Mouse (Mus musculus): ENCODE results near the gene Ppp1r21. TPM values are rescaled to one million over a fixed set of nuclear protein-coding genes. Genes with fewer than 3 reads are reported as not detected.

Ppp1r21 gene
- polyA plus RNA-seq, 1 experiment from 2014 or later = 23.8 TPM

- 29% methylated on average over 6 of the region's 6 CpGs for WGBS
- Histone ChIP-seq H3K27me3 (ENCODE audit: control insufficient read depth, insufficient read depth, low read length) (no peaks in the 10 kb centered on the region), H3K27ac (ENCODE audit: low read depth, low read length) (no peak overlapping the region), H3K4me2 (ENCODE audit: low read depth, low read length, severe bottlenecking) (no peak overlapping the region), H3K36me3 (ENCODE audit: control insufficient read depth, insufficient read depth, low read length) (no peaks in the 10 kb centered on the region), H3K9ac (ENCODE audit: low read length) (no peak overlapping the region), H3K4me3 (ENCODE audit: low read depth, low read length) (no peak overlapping the region), H3K4me1 (replicated peaks; ENCODE audit: control insufficient read depth, insufficient read depth, low read length) (peaks cover 2% of the 10 kb centered on the region; the same call in 1 of the 2 replicates), H3K9me3 (ENCODE audit: control insufficient read depth, low read length) (no peaks in the 10 kb centered on the region)
- peak; percentile 18; the same call in 1 of the 2 replicates for ATAC-seq (replicated peaks; ENCODE audit: low FRiP score)
- no peak for DNase-seq (ENCODE audit: low spot score)
Measured at GRCm38 (mm10) chr17:88552556-88552955, 22.6 kb downstream of the Ppp1r21 start.

GRCm38 (mm10) chr17:88553001-88553449 lies 23.1 kb downstream of the Ppp1r21 start:
- Histone ChIP-seq H3K36me3 (ENCODE audit: control insufficient read depth, insufficient read depth, low read length) (no peaks in the 10 kb centered on the region), H3K27me3 (ENCODE audit: control insufficient read depth, insufficient read depth, low read length) (no peaks in the 10 kb centered on the region), H3K4me1 (replicated peaks; ENCODE audit: control insufficient read depth, insufficient read depth, low read length) (peaks cover 2% of the 10 kb centered on the region; the same call in 1 of the 2 replicates), H3K4me3 (ENCODE audit: low read depth, low read length) (no peak overlapping the region), H3K9me3 (ENCODE audit: control insufficient read depth, low read length) (no peaks in the 10 kb centered on the region), H3K4me2 (ENCODE audit: low read depth, low read length, severe bottlenecking) (no peak overlapping the region), H3K9ac (ENCODE audit: low read length) (no peak overlapping the region), H3K27ac (ENCODE audit: low read depth, low read length) (no peak overlapping the region)
- WGBS = 53% methylated on average over 8 of the region's 8 CpGs
- ATAC-seq (replicated peaks; ENCODE audit: low FRiP score) (peak; percentile 23; the same call in 1 of the 2 replicates), DNase-seq (ENCODE audit: low spot score) (no peak)

DNA sequence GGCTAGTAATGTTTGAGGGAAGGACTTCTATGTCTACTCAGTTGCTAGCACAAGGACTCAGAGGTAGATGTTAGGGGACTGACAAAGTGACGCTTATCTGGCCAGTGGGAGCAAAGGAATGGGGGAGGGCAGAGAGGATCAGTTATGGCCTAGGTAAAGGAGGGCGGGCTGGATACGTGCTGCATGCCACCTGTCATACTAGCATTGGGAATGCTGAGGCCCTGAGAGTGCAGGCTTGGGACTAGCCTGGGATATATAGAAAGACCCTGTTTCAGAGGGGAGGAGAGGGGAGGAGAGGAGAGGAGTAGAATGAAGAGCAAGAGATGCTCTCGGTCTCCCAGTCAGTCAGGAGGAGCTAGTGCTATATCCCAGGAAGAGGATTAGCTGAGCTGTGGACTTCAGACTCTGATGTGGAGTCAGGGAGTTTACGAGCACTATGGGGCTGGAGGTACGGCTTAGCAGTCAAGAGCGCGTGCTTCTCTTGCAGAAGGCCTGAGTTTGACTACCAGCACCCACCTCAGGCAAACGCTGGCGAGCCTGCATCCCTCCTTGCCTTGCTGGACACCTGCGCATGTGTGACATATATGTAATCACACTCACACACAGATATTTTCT lies 23.7 kb downstream of the Ppp1r21 start:
- peaks cover 2% of the 10 kb centered on the region; the same call in 1 of the 2 replicates for H3K4me1 ChIP-seq (replicated peaks; ENCODE audit: control insufficient read depth, insufficient read depth, low read length)
- H3K4me3 ChIP-seq (ENCODE audit: low read depth, low read length) = no peak overlapping the region
- H3K9me3 ChIP-seq (ENCODE audit: control insufficient read depth, low read length) = no peaks in the 10 kb centered on the region
- H3K4me2 ChIP-seq (ENCODE audit: low read depth, low read length, severe bottlenecking) = no peak overlapping the region
- no peak overlapping the region for H3K27ac ChIP-seq (ENCODE audit: low read depth, low read length)
- H3K9ac ChIP-seq (ENCODE audit: low read length) = no peak overlapping the region
- no peaks in the 10 kb centered on the region for H3K27me3 ChIP-seq (ENCODE audit: control insufficient read depth, insufficient read depth, low read length)
- 86% methylated on average over 11 of the region's 11 CpGs for WGBS
- no peak for ATAC-seq (replicated peaks; ENCODE audit: low FRiP score)
- H3K36me3 ChIP-seq (ENCODE audit: control insufficient read depth, insufficient read depth, low read length) = no peaks in the 10 kb centered on the region
- no peak for DNase-seq (ENCODE audit: low spot score)

DNA sequence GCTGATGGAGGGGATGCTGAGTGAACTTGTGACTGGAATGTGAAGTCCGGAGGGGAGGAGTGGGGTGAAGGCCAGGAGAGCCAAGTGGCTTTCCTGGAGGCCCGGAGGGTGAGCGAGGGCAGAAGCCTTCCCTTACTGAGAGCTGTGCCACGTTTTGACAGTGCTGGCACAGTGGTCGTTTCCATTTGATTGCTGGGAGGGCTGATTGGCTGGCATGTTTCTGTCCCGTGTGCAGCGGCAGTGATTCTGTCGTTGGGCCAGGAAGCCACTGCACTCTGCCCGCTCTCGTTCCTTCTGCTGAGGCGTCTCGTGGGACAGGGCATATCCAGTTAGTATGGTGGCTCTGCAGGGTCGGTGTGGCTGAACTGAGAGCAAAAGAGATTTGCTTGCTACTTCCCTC lies 26.3 kb downstream of the Ppp1r21 start:
- Histone ChIP-seq H3K27me3 (ENCODE audit: control insufficient read depth, insufficient read depth, low read length) (no peaks in the 10 kb centered on the region), H3K4me1 (replicated peaks; ENCODE audit: control insufficient read depth, insufficient read depth, low read length) (peaks cover 2% of the 10 kb centered on the region; the same call in 1 of the 2 replicates), H3K9ac (ENCODE audit: low read length) (no peak overlapping the region), H3K9me3 (ENCODE audit: control insufficient read depth, low read length) (no peaks in the 10 kb centered on the region), H3K4me2 (ENCODE audit: low read depth, low read length, severe bottlenecking) (no peak overlapping the region), H3K36me3 (ENCODE audit: control insufficient read depth, insufficient read depth, low read length) (no peaks in the 10 kb centered on the region), H3K4me3 (ENCODE audit: low read depth, low read length) (no peak overlapping the region), H3K27ac (ENCODE audit: low read depth, low read length) (no peak overlapping the region)
- 94% methylated on average over 13 of the region's 13 CpGs for WGBS
- DNase-seq (ENCODE audit: low spot score) = no peak
- no peak for ATAC-seq (replicated peaks; ENCODE audit: low FRiP score)

- no peaks in the 10 kb centered on the region for H3K27me3 ChIP-seq (ENCODE audit: control insufficient read depth, insufficient read depth, low read length)
- H3K4me1 ChIP-seq (replicated peaks; ENCODE audit: control insufficient read depth, insufficient read depth, low read length) = peaks cover 2% of the 10 kb centered on the region; the same call in 1 of the 2 replicates
- no peak overlapping the region for H3K27ac ChIP-seq (ENCODE audit: low read depth, low read length)
- no peak for ATAC-seq (replicated peaks; ENCODE audit: low FRiP score)
- DNase-seq (ENCODE audit: low spot score) = no peak
- 88% methylated on average over 4 of the region's 4 CpGs for WGBS
- no peaks in the 10 kb centered on the region for H3K9me3 ChIP-seq (ENCODE audit: control insufficient read depth, low read length)
- no peaks in the 10 kb centered on the region for H3K36me3 ChIP-seq (ENCODE audit: control insufficient read depth, insufficient read depth, low read length)
- no peak overlapping the region for H3K4me3 ChIP-seq (ENCODE audit: low read depth, low read length)
- no peak overlapping the region for H3K4me2 ChIP-seq (ENCODE audit: low read depth, low read length, severe bottlenecking)
- no peak overlapping the region for H3K9ac ChIP-seq (ENCODE audit: low read length)
Measured at GRCm38 (mm10) chr17:88556688-88557087, 26.8 kb downstream of the Ppp1r21 start.

GRCm38 (mm10) chr17:88558168-88558842 lies 28.4 kb downstream of the Ppp1r21 start:
- H3K9me3 ChIP-seq (ENCODE audit: control insufficient read depth, low read length) = no peaks in the 10 kb centered on the region
- H3K4me1 ChIP-seq (replicated peaks; ENCODE audit: control insufficient read depth, insufficient read depth, low read length) = no peaks in the 10 kb centered on the region
- WGBS = 39% methylated on average over 13 of the region's 13 CpGs
- no peak overlapping the region for H3K4me2 ChIP-seq (ENCODE audit: low read depth, low read length, severe bottlenecking)
- peak; percentile 74 for DNase-seq (ENCODE audit: low spot score)
- ATAC-seq (replicated peaks; ENCODE audit: low FRiP score) = peak; percentile 62; the same call in 1 of the 2 replicates
- H3K4me3 ChIP-seq (ENCODE audit: low read depth, low read length) = no peak overlapping the region
- no peaks in the 10 kb centered on the region for H3K36me3 ChIP-seq (ENCODE audit: control insufficient read depth, insufficient read depth, low read length)
- H3K27ac ChIP-seq (ENCODE audit: low read depth, low read length) = no peak overlapping the region
- no peaks in the 10 kb centered on the region for H3K27me3 ChIP-seq (ENCODE audit: control insufficient read depth, insufficient read depth, low read length)
- H3K9ac ChIP-seq (ENCODE audit: low read length) = no peak overlapping the region

- Histone ChIP-seq H3K4me3 (ENCODE audit: low read depth, low read length) (no peak overlapping the region), H3K9ac (ENCODE audit: low read length) (no peak overlapping the region), H3K27me3 (ENCODE audit: control insufficient read depth, insufficient read depth, low read length) (no peaks in the 10 kb centered on the region), H3K27ac (ENCODE audit: low read depth, low read length) (no peak overlapping the region), H3K36me3 (ENCODE audit: control insufficient read depth, insufficient read depth, low read length) (no peaks in the 10 kb centered on the region), H3K4me2 (ENCODE audit: low read depth, low read length, severe bottlenecking) (no peak overlapping the region), H3K9me3 (ENCODE audit: control insufficient read depth, low read length) (no peaks in the 10 kb centered on the region), H3K4me1 (replicated peaks; ENCODE audit: control insufficient read depth, insufficient read depth, low read length) (no peaks in the 10 kb centered on the region)
- ATAC-seq (replicated peaks; ENCODE audit: low FRiP score) = no peak
- DNase-seq (ENCODE audit: low spot score) = no peak
- 89% methylated on average over 3 of the region's 3 CpGs for WGBS
Measured at GRCm38 (mm10) chr17:88563611-88564010, 33.7 kb downstream of the Ppp1r21 start.

DNA sequence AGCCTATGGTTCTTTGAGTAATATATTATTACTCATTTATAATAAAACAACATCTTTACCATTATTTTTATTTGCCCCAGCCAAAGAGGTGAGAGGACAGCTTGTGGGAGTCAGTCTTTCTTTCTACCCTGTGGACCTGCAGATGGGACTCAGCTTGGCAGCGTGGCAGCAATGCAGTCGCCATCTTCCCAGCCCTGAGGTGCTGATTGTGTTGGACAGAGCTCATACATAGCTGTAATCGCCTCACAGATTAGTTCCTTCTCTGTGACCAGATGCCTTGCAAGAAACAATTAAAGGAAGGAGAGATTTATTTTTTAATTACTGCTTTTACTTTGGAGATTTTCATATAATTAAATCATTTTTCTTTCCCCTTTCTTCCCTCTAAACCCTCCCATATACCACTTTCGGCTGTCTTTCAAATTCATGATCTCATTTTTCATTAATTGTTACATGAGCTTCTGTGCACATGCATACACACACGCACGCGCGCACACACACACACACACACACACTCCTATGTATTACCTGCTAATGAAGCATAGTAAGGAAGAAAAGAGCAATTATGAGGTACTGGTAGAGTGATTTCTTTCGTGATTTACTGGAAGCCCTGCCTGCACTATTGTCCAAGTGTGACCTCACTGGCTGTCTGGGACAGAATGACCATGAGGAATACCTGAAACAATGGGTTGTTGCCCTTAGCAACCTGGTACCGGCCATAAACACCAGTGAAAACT lies 40.1 kb downstream of the Ppp1r21 start:
- H3K4me1 ChIP-seq (replicated peaks; ENCODE audit: control insufficient read depth, insufficient read depth, low read length) = no peaks in the 10 kb centered on the region
- WGBS = 78% methylated on average over 10 of the region's 10 CpGs
- no peaks in the 10 kb centered on the region for H3K27me3 ChIP-seq (ENCODE audit: control insufficient read depth, insufficient read depth, low read length)
- H3K27ac ChIP-seq (ENCODE audit: low read depth, low read length) = no peak overlapping the region
- H3K36me3 ChIP-seq (ENCODE audit: control insufficient read depth, insufficient read depth, low read length) = no peaks in the 10 kb centered on the region
- H3K4me2 ChIP-seq (ENCODE audit: low read depth, low read length, severe bottlenecking) = no peak overlapping the region
- no peak overlapping the region for H3K9ac ChIP-seq (ENCODE audit: low read length)
- no peaks in the 10 kb centered on the region for H3K9me3 ChIP-seq (ENCODE audit: control insufficient read depth, low read length)
- DNase-seq (ENCODE audit: low spot score) (no peak), ATAC-seq (replicated peaks; ENCODE audit: low FRiP score) (peak; percentile 33; the same call in 1 of the 2 replicates)
- H3K4me3 ChIP-seq (ENCODE audit: low read depth, low read length) = no peak overlapping the region

All from forebrain, embryonic 11.5 days (tissue).